Comparison of ENCODE assay signal across 24 mouse cellular contexts in the genomic region with DNA sequence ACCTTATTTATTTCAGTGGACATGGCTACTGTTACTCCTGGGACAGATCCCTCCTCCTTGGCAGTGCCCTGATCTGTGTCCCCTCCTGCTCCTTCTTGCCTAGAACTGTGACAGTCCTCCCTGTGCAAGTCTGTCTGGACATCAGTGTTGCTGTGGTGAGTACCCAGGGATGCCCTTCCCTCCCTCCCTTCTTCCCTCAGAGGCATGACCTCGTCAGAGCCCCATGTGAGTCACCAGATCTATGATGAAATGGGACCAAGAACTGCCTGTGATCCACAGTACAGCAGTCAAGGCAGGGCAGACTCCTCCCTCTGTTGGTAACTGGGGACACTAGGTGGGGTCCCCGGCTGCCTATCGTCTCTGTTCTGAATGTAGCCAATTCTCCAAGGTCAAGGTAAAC. TPM values are rescaled to one million over a fixed set of nuclear protein-coding genes. Genes with fewer than 3 reads are reported as not detected.
DNase-seq lines count a peak whose midpoint lies in the region; ATAC-seq and TF ChIP-seq lines count a peak whose summit lies in the region.
"Had no signal": no experiment of that assay in that cellular context is flagged by ENCODE, and none has a peak within 500 bp of the region (broad histone marks: within the 10 kb centered on the region; RNA-seq: fewer than 3 reads in every experiment).

No protein-coding gene starts in this region.

- H3K79me2 ChIP-seq in MEL (ENCODE audit: control insufficient read depth, insufficient read depth, low read length, poor library complexity) (no peaks in the 10 kb centered on the region), macrophage (ENCODE audit: inconsistent target) (no peaks in the 10 kb centered on the region)

- peaks cover 36% of the 10 kb centered on the region for H3K27me3 ChIP-seq in heart, postnatal 0 days (ENCODE audit: control insufficient read depth, insufficient read depth, low read length)
- H3K27me3 ChIP-seq in heart, embryonic 11.5 days (ENCODE audit: control insufficient read depth, insufficient read depth, low read length) = peaks cover 68% of the 10 kb centered on the region
- H3K27me3 ChIP-seq in MEL (ENCODE audit: control insufficient read depth in 1 of 2, insufficient read depth in 2 of 2, low read length in 2 of 2) = no peaks in the 10 kb centered on the region
- H3K27me3 ChIP-seq: stomach, embryonic 15.5 days had no signal

- no peak for ATAC-seq in heart, postnatal 0 days (ENCODE audit: insufficient read depth, low read depth)
- no peak for ATAC-seq in heart, embryonic 11.5 days (replicated peaks; ENCODE audit: insufficient number of reproducible peaks, low FRiP score, low TSS enrichment)
- ATAC-seq: inflammation-experienced regulatory T-cells, adult 6 months; midbrain, embryonic 16.5 days had no signal

- TF ChIP-seq CTCF in heart, postnatal 0 days (IDR thresholded peaks at IDR 0.05; ENCODE audit: low read depth) = no peak
- no peak for TF ChIP-seq CTCF in MEL (IDR thresholded peaks at IDR 0.05 in 2 of 3, conservative IDR thresholded peaks at IDR 0.05 in 1 of 3; ENCODE audit: control insufficient read depth in 1 of 3, insufficient read depth in 1 of 3, low read depth in 2 of 3, low read length in 3 of 3, poor library complexity in 1 of 3, severe bottlenecking in 1 of 3)

- H3K36me3 ChIP-seq in heart, postnatal 0 days (replicated peaks; ENCODE audit: control insufficient read depth, insufficient read depth, low read length) = no peaks in the 10 kb centered on the region
- H3K36me3 ChIP-seq in heart, embryonic 11.5 days (ENCODE audit: control insufficient read depth, insufficient read depth, low read length) = no peaks in the 10 kb centered on the region
- no peaks in the 10 kb centered on the region for H3K36me3 ChIP-seq in MEL (ENCODE audit: control insufficient read depth in 1 of 2, insufficient read depth in 2 of 2, low read length in 2 of 2)
- H3K36me3 ChIP-seq in macrophage (ENCODE audit: inconsistent target) = no peaks in the 10 kb centered on the region
- H3K36me3 ChIP-seq: embryonic facial prominence, embryonic 10.5 days; forebrain, embryonic 12.5 days; heart, embryonic 15.5 days; limb, embryonic 12.5 days; liver, embryonic 13.5 days; lung, embryonic 15.5 days; stomach, embryonic 15.5 days had no signal

- H3K27ac ChIP-seq in heart, postnatal 0 days (ENCODE audit: low read depth) = no peak overlapping the region
- no peak overlapping the region for H3K27ac ChIP-seq in heart, embryonic 11.5 days (ENCODE audit: low read depth, low read length)
- no peak overlapping the region for H3K27ac ChIP-seq in MEL (ENCODE audit: control insufficient read depth, low read depth, low read length)
- 0 out of 2 replicates have a peak overlapping the region, but pooled peaks have one; percentile 17 for H3K27ac ChIP-seq in macrophage
- H3K27ac ChIP-seq: embryonic facial prominence, embryonic 10.5 days; forebrain, embryonic 12.5 days; heart, adult 2 months; heart, embryonic 15.5 days; limb, embryonic 12.5 days; liver, embryonic 13.5 days; lung, embryonic 15.5 days; stomach, embryonic 15.5 days had no signal

- no peak for TF ChIP-seq POLR2A in MEL (IDR thresholded peaks at IDR 0.05; ENCODE audit: control insufficient read depth in 1 of 2, insufficient read depth in 1 of 2, low read depth in 1 of 2, low read length in 2 of 2, poor library complexity in 1 of 2)

- peaks cover 3% of the 10 kb centered on the region; the same call in 1 of the 2 replicates for H3K4me1 ChIP-seq in heart, postnatal 0 days (ENCODE audit: control insufficient read depth, insufficient read depth)
- no peaks in the 10 kb centered on the region for H3K4me1 ChIP-seq in heart, embryonic 11.5 days (ENCODE audit: control insufficient read depth, insufficient read depth, low read length)
- H3K4me1 ChIP-seq in MEL (ENCODE audit: control insufficient read depth in 1 of 2, insufficient read depth in 2 of 2, low read length in 2 of 2) = no peaks in the 10 kb centered on the region
- H3K4me1 ChIP-seq: forebrain, embryonic 12.5 days; liver, embryonic 13.5 days; lung, embryonic 15.5 days; stomach, embryonic 15.5 days had no signal

- no peak for TF ChIP-seq EP300 in heart, postnatal 0 days (IDR thresholded peaks at IDR 0.05; ENCODE audit: low read depth)
- TF ChIP-seq EP300 in MEL (IDR thresholded peaks at IDR 0.05; ENCODE audit: low read depth in 1 of 2, low read length in 2 of 2) = no peak

- H3K4me3 ChIP-seq in heart, postnatal 0 days (ENCODE audit: low read depth, low read length) = no peak overlapping the region
- no peak overlapping the region for H3K4me3 ChIP-seq in heart, embryonic 11.5 days (ENCODE audit: low read depth, low read length)
- no peak overlapping the region for H3K4me3 ChIP-seq in MEL (ENCODE audit: control insufficient read depth in 1 of 2, insufficient read depth in 1 of 2, low read depth in 2 of 2, low read length in 2 of 2)
- no peak overlapping the region for H3K4me3 ChIP-seq in macrophage (ENCODE audit: inconsistent target)
- H3K4me3 ChIP-seq: embryonic facial prominence, embryonic 10.5 days; forebrain, embryonic 12.5 days; heart, adult 2 months; heart, embryonic 15.5 days; limb, embryonic 12.5 days; liver, embryonic 13.5 days; lung, embryonic 15.5 days; stomach, embryonic 15.5 days had no signal

- WGBS in heart, postnatal 0 days = 75% methylated on average over 3 of the region's 3 CpGs
- WGBS in heart, embryonic 11.5 days (ENCODE audit: insufficient replicate concordance) = 74% methylated on average over 3 of the region's 3 CpGs
- 41% methylated on average over 3 of the region's 3 CpGs for WGBS in macrophage (ENCODE audit: missing documents)

- no peak for TF ChIP-seq RAD21 in MEL (IDR thresholded peaks at IDR 0.05; ENCODE audit: low read depth, low read length)

- peak; percentile 0 for DNase-seq in heart, postnatal 0 days (ENCODE audit: low spot score)
- DNase-seq in MEL (ENCODE audit: low read depth, low spot score) = no peak
- peak; percentile 58 for DNase-seq in adrenal gland, adult 8-10 months
- DNase-seq in urinary bladder, postnatal 4 days (ENCODE audit: low spot score in 2 of 2) = no peak
- no peak for DNase-seq in gastrocnemius, postnatal 25 days
- DNase-seq in thymus, adult 18-20 months = no peak
- DNase-seq: cerebellum, adult 8-10 months; gastrocnemius, postnatal 10 days; heart, adult 2 months; kidney, adult 9 months; kidney, postnatal 4 days; liver, embryonic 13.5 days; right cerebral cortex, postnatal 25 days; thymus, adult 2 months had no signal

- H3K9me3 ChIP-seq in heart, postnatal 0 days (replicated peaks; ENCODE audit: control insufficient read depth, low read length) = no peaks in the 10 kb centered on the region
- no peaks in the 10 kb centered on the region for H3K9me3 ChIP-seq in heart, embryonic 11.5 days (replicated peaks; ENCODE audit: control insufficient read depth, low read length)
- H3K9me3 ChIP-seq in MEL (replicated peaks; ENCODE audit: insufficient read depth, low read length) = no peaks in the 10 kb centered on the region
- H3K9me3 ChIP-seq: embryonic facial prominence, embryonic 10.5 days; forebrain, embryonic 12.5 days; heart, embryonic 15.5 days; limb, embryonic 12.5 days; liver, embryonic 13.5 days; lung, embryonic 15.5 days; stomach, embryonic 15.5 days had no signal

- no peak overlapping the region for H3K9ac ChIP-seq in heart, postnatal 0 days (replicated peaks; ENCODE audit: low read depth, low read length)
- H3K9ac ChIP-seq in heart, embryonic 11.5 days (ENCODE audit: low read depth, low read length) = no peak overlapping the region
- H3K9ac ChIP-seq in MEL (ENCODE audit: control insufficient read depth, low read depth, low read length, poor library complexity, severe bottlenecking) = no peak overlapping the region
- H3K9ac ChIP-seq: forebrain, embryonic 12.5 days; heart, embryonic 15.5 days; limb, embryonic 12.5 days; liver, embryonic 13.5 days; lung, embryonic 15.5 days; stomach, embryonic 15.5 days had no signal

- H3K4me2 ChIP-seq in heart, postnatal 0 days (ENCODE audit: low read depth, low read length) = no peak overlapping the region
- no peak overlapping the region for H3K4me2 ChIP-seq in heart, embryonic 11.5 days
- H3K4me2 ChIP-seq: forebrain, embryonic 12.5 days; heart, embryonic 15.5 days; limb, embryonic 12.5 days; liver, embryonic 13.5 days; lung, embryonic 15.5 days; stomach, embryonic 15.5 days had no signal

TF ChIP-seq in MEL, 35 proteins besides CTCF, POLR2A, EP300 and RAD21 (continues in another document):
- TF ChIP-seq RCOR1 (IDR thresholded peaks at IDR 0.05; ENCODE audit: low read depth, low read length) = no peak

RNA-seq across cellular contexts. Expression of a gene that starts 5.6 kb away (rescaled TPM):
- 0.70 and 1.6 TPM in 2 replicates for total RNA-seq in heart, postnatal 0 days (2014; rRNA removed; ENCODE audit: low replicate concordance)
- 0.22 and 0.26 TPM in 2 replicates for polyA plus RNA-seq in heart, postnatal 0 days (2015; fragmentation: Nextera tagmentation; extraction: Ambion mirVana)
- polyA plus RNA-seq in heart, embryonic 11.5 days (2014; fragmentation: Nextera tagmentation; extraction: Ambion mirVana) = 0.50 and 0.56 TPM in 2 replicates
- total RNA-seq in MEL (2012; rRNA removed) = 0.35 and 1.2 TPM in 2 replicates
- polyA plus RNA-seq in MEL (2012; ENCODE audit: insufficient read depth in 1 of 2, insufficient read length in 2 of 2, low read depth in 1 of 2, low replicate concordance in 2 of 2, missing spikeins in 1 of 2) (1 to 10 TPM in 1 of 2 experiments, not detected in 1; 6.8 TPM), macrophage (2018) (34.5 to 36.9 TPM (median 35.4 TPM) in 3 replicates)
- total RNA-seq in adrenal gland, adult 8-10 months (2022) = 1 to 10 TPM; 2.7 to 6.3 (median 5.1) TPM
- total RNA-seq in macrophage (2018; cell fraction: chromatin; rRNA removed) = 100 to 1,000 TPM in 16 of 26 experiments, 10 to 100 TPM in 10; 19.8 to 277 (median 119) TPM
- 10 to 100 TPM; 44.6 to 93.4 (median 63.3) TPM for total RNA-seq in macrophage (2018; cell fraction: cytosol; rRNA removed)
- total RNA-seq in macrophage (2018; cell fraction: nucleus; rRNA removed) = 100 to 1,000 TPM in 9 of 26 experiments, 10 to 100 TPM in 17; 29.9 to 258 (median 87.1) TPM
- total RNA-seq in gastrocnemius, postnatal 25 days (2021) = under 1 TPM in 1 of 2 experiments, not detected in 1; 0.20 TPM

RNA-seq across cellular contexts. Expression of a gene that starts 42.4 kb away (rescaled TPM):
- total RNA-seq in heart, postnatal 0 days (2014; rRNA removed; ENCODE audit: low replicate concordance) = 4.6 and 6.2 TPM in 2 replicates
- 0.85 and 0.93 TPM in 2 replicates for polyA plus RNA-seq in heart, postnatal 0 days (2015; fragmentation: Nextera tagmentation; extraction: Ambion mirVana)
- 0.11 and 0.30 TPM in 2 replicates for polyA plus RNA-seq in heart, embryonic 11.5 days (2014; fragmentation: Nextera tagmentation; extraction: Ambion mirVana)
- total RNA-seq in MEL (2012; rRNA removed) = 0.19 and 0.20 TPM in 2 replicates
- polyA plus RNA-seq in MEL (2012; ENCODE audit: insufficient read depth in 1 of 2, insufficient read length in 2 of 2, low read depth in 1 of 2, low replicate concordance in 2 of 2, missing spikeins in 1 of 2) (under 1 TPM in 1 of 2 experiments, not detected in 1; 0.36 TPM), macrophage (2018) (8.8 to 14.9 TPM (median 9.6 TPM) in 3 replicates)
- total RNA-seq in adrenal gland, adult 8-10 months (2022) = 10 to 100 TPM in 1 of 4 experiments, 1 to 10 TPM in 3; 2.6 to 10.5 (median 7.0) TPM
- 10 to 100 TPM in 14 of 26 experiments, 1 to 10 TPM in 12; 2.3 to 57.6 (median 12.5) TPM for total RNA-seq in macrophage (2018; cell fraction: chromatin; rRNA removed)
- total RNA-seq in macrophage (2018; cell fraction: cytosol; rRNA removed) = 10 to 100 TPM in 10 of 26 experiments, 1 to 10 TPM in 16; 3.0 to 22.5 (median 7.7) TPM
- total RNA-seq in macrophage (2018; cell fraction: nucleus; rRNA removed) = 10 to 100 TPM in 12 of 26 experiments, 1 to 10 TPM in 14; 3.7 to 48.0 (median 9.7) TPM
- total RNA-seq in gastrocnemius, postnatal 25 days (2021) = under 1 TPM; 0.64 to 0.78 TPM

Comparison
In these comparisons a context has a peak if more than half of its experiments do, and no peak if none do; other contexts are left out.
1. DNase-seq: peak in heart, postnatal 0 days (single experiment) and adrenal gland, adult 8-10 months (single experiment); none in MEL (single experiment), urinary bladder, postnatal 4 days (0 of 2), gastrocnemius, postnatal 25 days (single experiment) and thymus, adult 18-20 months (0 of 2).